Mouse (Mus musculus) liver, embryonic 14.5 days (tissue): ENCODE results near the gene Dock2.

ENCODE experiments used
- CTCF ChIP-seq: IDR thresholded peaks from 2 replicates; pipeline ENCODE4 v1.5.1; 2016; ENCODE audit warnings: antibody characterized with exemption, low read depth, control low read depth
- EP300 ChIP-seq: IDR thresholded peaks from 2 replicates; pipeline ENCODE4 v1.6.1; 2016; ENCODE audit warnings: antibody characterized with exemption, low read depth

DNA sequence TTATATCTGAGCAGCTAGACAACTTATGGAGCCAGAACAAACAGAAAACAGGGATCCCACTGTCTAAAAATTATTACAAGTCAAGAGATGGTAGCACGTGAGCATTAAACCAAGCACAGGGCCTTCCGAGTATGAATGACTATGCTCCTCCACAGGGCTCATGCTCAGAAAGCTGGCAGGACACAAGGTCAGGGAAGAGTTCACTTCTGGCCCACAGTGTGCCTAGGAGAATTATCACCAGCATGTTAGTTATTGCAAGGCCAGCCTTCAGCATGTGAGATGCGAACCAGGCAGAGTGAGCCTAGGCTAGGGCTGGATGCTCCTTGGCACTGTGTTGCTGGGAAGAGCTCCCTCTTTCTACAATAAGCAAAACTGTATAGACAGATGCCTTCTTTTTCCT lies 475.0 kb downstream of the Dock2 start:
- no peak for TF ChIP-seq CTCF
- no peak for TF ChIP-seq EP300
